Mouse (Mus musculus): ENCODE results near the gene Dvl2. TPM values are rescaled to one million over a fixed set of nuclear protein-coding genes. Genes with fewer than 3 reads are reported as not detected.

Gene Dvl2
- total RNA-seq, 1 experiment: 47.4 TPM

- no peak for TF ChIP-seq CHD2 (IDR thresholded peaks at IDR 0.05; ENCODE audit: low read depth, low read length)
- no peak for TF ChIP-seq ZC3H11A (IDR thresholded peaks at IDR 0.05; ENCODE audit: borderline replicate concordance, low read depth, low read length)
- no peak for TF ChIP-seq ZNF384 (IDR thresholded peaks at IDR 0.05; ENCODE audit: low read depth, low read length)
- TF ChIP-seq HCFC1 (IDR thresholded peaks at IDR 0.05; ENCODE audit: borderline replicate concordance, insufficient read depth, low read length): no peak
- no peak for TF ChIP-seq MAFK (IDR thresholded peaks at IDR 0.05; ENCODE audit: insufficient read depth, low read depth, low read length)
- Histone ChIP-seq H3K27ac (ENCODE audit: insufficient read depth, low read depth, low read length, poor library complexity, severe bottlenecking) (no peak overlapping the region), H3K9ac (ENCODE audit: insufficient read depth, low read depth, low read length, poor library complexity, severe bottlenecking) (no peak overlapping the region), H3K9me3 (ENCODE audit: control insufficient read depth, insufficient read depth, low read depth, low read length) (no peaks in the 10 kb centered on the region), H3K36me3 (ENCODE audit: control insufficient read depth, insufficient read depth, low read length, poor library complexity, severe bottlenecking) (peaks cover 23% of the 10 kb centered on the region), H3K4me1 (ENCODE audit: control insufficient read depth in 2 of 2, insufficient read depth in 2 of 2, low read length in 2 of 2, poor library complexity in 1 of 2) (peaks cover 0 to 6% of the 10 kb centered on the region in 2 experiments; a peak in 1 of 4 replicates), H3K4me3 (ENCODE audit: insufficient read depth in 1 of 2, low read depth in 1 of 2, low read length in 2 of 2, poor library complexity in 1 of 2, severe bottlenecking in 1 of 2) (no peak overlapping the region)
- in situ Hi-C loops (cut with MboI; ENCODE audit: low sequenced_read_pairs in 2 of 2, unreplicated experiment in 2 of 2): no loop called here
- DNase-seq (ENCODE audit: low read depth, low spot score): no peak
These were observed 30.2 kb upstream of the Dvl2 start for GRCm38 (mm10) chr11:69970222-69970621.

DNA sequence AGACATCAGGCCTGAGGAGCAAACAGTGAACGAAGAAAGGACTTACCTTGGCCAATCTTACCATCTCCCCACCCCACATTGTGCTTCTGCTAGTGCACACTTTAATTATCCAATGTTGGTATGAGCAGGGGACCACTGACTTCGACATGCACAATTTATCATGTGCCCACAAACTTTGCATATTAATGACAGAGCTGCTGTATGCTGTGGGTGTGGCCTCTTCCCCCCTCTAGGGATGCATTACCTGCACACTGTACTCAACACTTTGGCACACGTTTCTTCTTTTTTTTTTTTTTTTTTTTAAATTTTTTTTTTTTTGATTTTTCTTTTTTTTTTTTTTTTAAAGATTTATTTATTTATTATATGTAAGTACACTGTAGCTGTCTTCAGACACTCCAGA, 29.6 kb upstream of the Dvl2 start:
- TF ChIP-seq ZC3H11A (IDR thresholded peaks at IDR 0.05; ENCODE audit: borderline replicate concordance, low read depth, low read length): no peak
- TF ChIP-seq ZNF384 (IDR thresholded peaks at IDR 0.05; ENCODE audit: low read depth, low read length): peak; percentile 53; the same call in 1 of the 2 replicates
- TF ChIP-seq MAFK (IDR thresholded peaks at IDR 0.05; ENCODE audit: insufficient read depth, low read depth, low read length): no peak
- Histone ChIP-seq H3K9ac (ENCODE audit: insufficient read depth, low read depth, low read length, poor library complexity, severe bottlenecking) (no peak overlapping the region), H3K36me3 (ENCODE audit: control insufficient read depth, insufficient read depth, low read length, poor library complexity, severe bottlenecking) (peaks cover 26% of the 10 kb centered on the region), H3K9me3 (ENCODE audit: control insufficient read depth, insufficient read depth, low read depth, low read length) (no peaks in the 10 kb centered on the region), H3K27ac (ENCODE audit: insufficient read depth, low read depth, low read length, poor library complexity, severe bottlenecking) (no peak overlapping the region), H3K4me1 (ENCODE audit: control insufficient read depth in 2 of 2, insufficient read depth in 2 of 2, low read length in 2 of 2, poor library complexity in 1 of 2) (peaks cover 0 to 6% of the 10 kb centered on the region in 2 experiments; a peak in 1 of 4 replicates), H3K4me3 (ENCODE audit: insufficient read depth in 1 of 2, low read depth in 1 of 2, low read length in 2 of 2, poor library complexity in 1 of 2, severe bottlenecking in 1 of 2) (no peak overlapping the region)
- in situ Hi-C loops (cut with MboI; ENCODE audit: low sequenced_read_pairs in 2 of 2, unreplicated experiment in 2 of 2): no loop called here
- no peak for DNase-seq (ENCODE audit: low read depth, low spot score)

DNA sequence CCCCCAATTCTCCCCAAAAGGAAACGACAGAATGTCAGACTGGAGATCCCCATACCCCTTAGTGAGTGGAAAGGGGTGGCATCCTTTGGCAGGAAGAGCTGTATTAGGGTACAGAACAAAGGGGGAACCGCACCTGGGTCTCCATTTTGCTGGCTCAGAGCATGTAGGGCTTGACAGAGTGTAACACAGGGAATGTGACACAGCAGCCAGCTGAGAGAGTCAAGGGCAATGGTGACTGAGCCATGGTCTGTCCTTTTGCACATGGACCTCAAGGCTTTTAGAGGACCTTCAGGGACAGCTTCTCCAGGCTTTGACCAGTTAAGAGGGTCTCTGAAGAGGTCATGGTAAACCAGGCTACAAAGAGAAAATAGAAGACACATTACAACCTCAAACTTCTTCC, 25.5 kb upstream of the Dvl2 start:
- Histone ChIP-seq H3K9ac (ENCODE audit: insufficient read depth, low read depth, low read length, poor library complexity, severe bottlenecking) (no peak overlapping the region), H3K4me1 (ENCODE audit: control insufficient read depth in 2 of 2, insufficient read depth in 2 of 2, low read length in 2 of 2, poor library complexity in 1 of 2) (no peaks in the 10 kb centered on the region), H3K27ac (ENCODE audit: insufficient read depth, low read depth, low read length, poor library complexity, severe bottlenecking) (no peak overlapping the region), H3K9me3 (ENCODE audit: control insufficient read depth, insufficient read depth, low read depth, low read length) (no peaks in the 10 kb centered on the region), H3K36me3 (ENCODE audit: control insufficient read depth, insufficient read depth, low read length, poor library complexity, severe bottlenecking) (peaks cover 21% of the 10 kb centered on the region), H3K4me3 (ENCODE audit: insufficient read depth in 1 of 2, low read depth in 1 of 2, low read length in 2 of 2, poor library complexity in 1 of 2, severe bottlenecking in 1 of 2) (no peak overlapping the region)
- TF ChIP-seq CHD2 (IDR thresholded peaks at IDR 0.05; ENCODE audit: low read depth, low read length) (no peak), MAFK (IDR thresholded peaks at IDR 0.05; ENCODE audit: insufficient read depth, low read depth, low read length) (no peak), HCFC1 (IDR thresholded peaks at IDR 0.05; ENCODE audit: borderline replicate concordance, insufficient read depth, low read length) (no peak), ZNF384 (IDR thresholded peaks at IDR 0.05; ENCODE audit: low read depth, low read length) (no peak), ZC3H11A (IDR thresholded peaks at IDR 0.05; ENCODE audit: borderline replicate concordance, low read depth, low read length) (no peak)
- DNase-seq (ENCODE audit: low read depth, low spot score): no peak
- in situ Hi-C loops (cut with MboI; ENCODE audit: low sequenced_read_pairs in 2 of 2, unreplicated experiment in 2 of 2): no loop called here

DNA sequence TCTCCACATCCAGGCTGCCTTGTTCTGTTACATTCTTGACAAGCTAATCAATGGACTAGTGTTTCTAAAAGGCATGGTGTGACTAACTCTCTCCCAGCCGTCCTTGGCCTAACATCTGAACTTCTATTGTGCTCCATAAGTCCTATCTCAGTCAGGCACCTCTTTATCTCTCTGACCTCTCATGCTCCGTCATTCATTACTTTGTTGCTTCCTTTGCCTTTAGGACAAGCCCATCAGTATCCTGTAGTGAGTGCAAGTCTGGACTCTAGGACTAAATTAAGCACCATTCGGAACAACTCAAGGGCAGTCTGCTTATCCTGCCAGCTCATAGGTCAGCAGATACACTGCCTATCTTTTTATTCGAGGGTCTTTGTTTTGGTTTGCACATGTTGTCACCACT, 24.1 kb upstream of the Dvl2 start:
- no peak overlapping the region for H3K4me3 ChIP-seq (ENCODE audit: insufficient read depth in 1 of 2, low read depth in 1 of 2, low read length in 2 of 2, poor library complexity in 1 of 2, severe bottlenecking in 1 of 2)
- DNase-seq (ENCODE audit: low read depth, low spot score): no peak
- no peak overlapping the region for H3K27ac ChIP-seq (ENCODE audit: insufficient read depth, low read depth, low read length, poor library complexity, severe bottlenecking)
- H3K4me1 ChIP-seq (ENCODE audit: control insufficient read depth in 2 of 2, insufficient read depth in 2 of 2, low read length in 2 of 2, poor library complexity in 1 of 2): no peaks in the 10 kb centered on the region
- no peak overlapping the region for H3K9ac ChIP-seq (ENCODE audit: insufficient read depth, low read depth, low read length, poor library complexity, severe bottlenecking)
- no peaks in the 10 kb centered on the region for H3K9me3 ChIP-seq (ENCODE audit: control insufficient read depth, insufficient read depth, low read depth, low read length)
- peaks cover 21% of the 10 kb centered on the region for H3K36me3 ChIP-seq (ENCODE audit: control insufficient read depth, insufficient read depth, low read length, poor library complexity, severe bottlenecking)
- TF ChIP-seq MAFK (IDR thresholded peaks at IDR 0.05; ENCODE audit: insufficient read depth, low read depth, low read length) (no peak), CHD2 (IDR thresholded peaks at IDR 0.05; ENCODE audit: low read depth, low read length) (no peak), ZNF384 (IDR thresholded peaks at IDR 0.05; ENCODE audit: low read depth, low read length) (no peak), HCFC1 (IDR thresholded peaks at IDR 0.05; ENCODE audit: borderline replicate concordance, insufficient read depth, low read length) (no peak), ZC3H11A (IDR thresholded peaks at IDR 0.05; ENCODE audit: borderline replicate concordance, low read depth, low read length) (no peak)
- in situ Hi-C loops (cut with MboI; ENCODE audit: low sequenced_read_pairs in 2 of 2, unreplicated experiment in 2 of 2): no loop called here

- Histone ChIP-seq H3K4me3 (ENCODE audit: insufficient read depth in 1 of 2, low read depth in 1 of 2, low read length in 2 of 2, poor library complexity in 1 of 2, severe bottlenecking in 1 of 2) (peak overlapping the region; percentile 84 to 91), H3K27ac (ENCODE audit: insufficient read depth, low read depth, low read length, poor library complexity, severe bottlenecking) (peak overlapping the region; percentile 65; the same call in 1 of the 2 replicates), H3K9me3 (ENCODE audit: control insufficient read depth, insufficient read depth, low read depth, low read length) (no peaks in the 10 kb centered on the region), H3K4me1 (ENCODE audit: control insufficient read depth in 2 of 2, insufficient read depth in 2 of 2, low read length in 2 of 2, poor library complexity in 1 of 2) (peaks cover 0 to 2% of the 10 kb centered on the region in 2 experiments; a peak in 1 of 4 replicates), H3K36me3 (ENCODE audit: control insufficient read depth, insufficient read depth, low read length, poor library complexity, severe bottlenecking) (peaks cover 17% of the 10 kb centered on the region), H3K9ac (ENCODE audit: insufficient read depth, low read depth, low read length, poor library complexity, severe bottlenecking) (peak overlapping the region; percentile 90)
- TF ChIP-seq ZC3H11A (IDR thresholded peaks at IDR 0.05; ENCODE audit: borderline replicate concordance, low read depth, low read length) (no peak), CHD2 (IDR thresholded peaks at IDR 0.05; ENCODE audit: low read depth, low read length) (no peak), MAFK (IDR thresholded peaks at IDR 0.05; ENCODE audit: insufficient read depth, low read depth, low read length) (no peak), HCFC1 (IDR thresholded peaks at IDR 0.05; ENCODE audit: borderline replicate concordance, insufficient read depth, low read length) (no peak), ZNF384 (IDR thresholded peaks at IDR 0.05; ENCODE audit: low read depth, low read length) (no peak)
- no peak for DNase-seq (ENCODE audit: low read depth, low spot score)
- in situ Hi-C loops (cut with MboI; ENCODE audit: low sequenced_read_pairs in 2 of 2, unreplicated experiment in 2 of 2): no loop called here
These were observed 20.6 kb upstream of the Dvl2 start for GRCm38 (mm10) chr11:69979827-69980195.

Data from ES-E14 (cell line).